Mouse (Mus musculus) E14TG2a.4 (cell line): ENCODE measurements around the gene Abca17.
A peak's percentile ranks its signal among the peaks of the same experiment; 100 is the strongest.

ENCODE experiments used
- H3K27me3 ChIP-seq: 2 replicates; pipeline ENCODE4 v1.6.1; 2014; ENCODE audit warnings: low read length, control low read depth; ENCODE audit not compliant: insufficient read depth
- H3K36me3 ChIP-seq: 2 replicates; pipeline ENCODE4 v1.6.1; 2014; ENCODE audit warnings: low read length, control low read depth; ENCODE audit not compliant: insufficient read depth
- H3K4me1 ChIP-seq: replicated peaks from 2 replicates; pipeline ENCODE4 v1.6.1; 2014; ENCODE audit warnings: low read depth, low read length, control low read depth
- H3K4me3 ChIP-seq: replicated peaks from 2 replicates; pipeline ENCODE4 v1.5.1; 2014; ENCODE audit warnings: mild to moderate bottlenecking, low read length
- H3K9me3 ChIP-seq: 2 replicates; pipeline ENCODE4 v1.6.1; 2014; ENCODE audit warnings: low read length, control low read depth
- CTCF ChIP-seq: conservative IDR thresholded peaks from 2 replicates; pipeline ENCODE4 v1.5.1; 2014; ENCODE audit warnings: low read length
- NANOG ChIP-seq: IDR thresholded peaks from 2 replicates; pipeline ENCODE4 v1.6.1; 2014; ENCODE audit warnings: borderline replicate concordance, low read length, mixed read lengths
- POU5F1 ChIP-seq: IDR thresholded peaks from 2 replicates; pipeline ENCODE4 v1.6.1; 2014; ENCODE audit warnings: low read length, borderline replicate concordance

The Abca17 gene

GRCm38 (mm10) chr17:24355284-24355683, 4.4 kb upstream of the Abca17 start:
- no peak overlapping the region for H3K4me3 ChIP-seq

DNA sequence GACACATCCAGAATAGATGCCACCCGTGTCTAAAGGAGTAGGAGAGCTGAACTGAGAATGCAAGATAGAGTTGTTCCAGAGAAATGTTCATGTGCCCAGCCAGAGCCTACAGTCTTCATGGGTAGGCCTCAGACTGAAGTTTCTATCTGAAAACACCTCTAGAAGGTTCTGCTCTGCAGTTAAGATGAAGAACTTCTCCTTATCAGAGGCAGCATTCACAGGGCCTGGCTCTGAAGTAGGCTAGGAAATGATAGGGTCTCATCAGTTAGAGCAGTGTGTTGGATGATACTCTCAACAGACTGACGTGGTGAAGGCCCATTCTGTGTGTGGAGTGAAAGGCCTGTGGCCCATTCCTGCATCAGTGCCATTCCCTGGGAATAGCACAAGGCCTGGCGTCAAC, 3.1 kb upstream of the Abca17 start:
- peaks cover 40% of the 10 kb centered on the region for H3K27me3 ChIP-seq
- H3K4me3 ChIP-seq = no peak overlapping the region
- H3K36me3 ChIP-seq = no peaks in the 10 kb centered on the region
- peaks cover 12% of the 10 kb centered on the region for H3K9me3 ChIP-seq
- no peak for TF ChIP-seq NANOG
- TF ChIP-seq POU5F1 = no peak
- TF ChIP-seq CTCF = no peak
- peaks cover 17% of the 10 kb centered on the region for H3K4me1 ChIP-seq

More at GRCm38 (mm10) chr17:24355284-24355683, 4.4 kb upstream of the Abca17 start:
- no peak for TF ChIP-seq NANOG
- TF ChIP-seq CTCF = no peak
- no peak for TF ChIP-seq POU5F1
- H3K4me1 ChIP-seq = peaks cover 17% of the 10 kb centered on the region
- no peaks in the 10 kb centered on the region for H3K36me3 ChIP-seq
- peaks cover 40% of the 10 kb centered on the region for H3K27me3 ChIP-seq
- H3K9me3 ChIP-seq = peaks cover 12% of the 10 kb centered on the region

DNA sequence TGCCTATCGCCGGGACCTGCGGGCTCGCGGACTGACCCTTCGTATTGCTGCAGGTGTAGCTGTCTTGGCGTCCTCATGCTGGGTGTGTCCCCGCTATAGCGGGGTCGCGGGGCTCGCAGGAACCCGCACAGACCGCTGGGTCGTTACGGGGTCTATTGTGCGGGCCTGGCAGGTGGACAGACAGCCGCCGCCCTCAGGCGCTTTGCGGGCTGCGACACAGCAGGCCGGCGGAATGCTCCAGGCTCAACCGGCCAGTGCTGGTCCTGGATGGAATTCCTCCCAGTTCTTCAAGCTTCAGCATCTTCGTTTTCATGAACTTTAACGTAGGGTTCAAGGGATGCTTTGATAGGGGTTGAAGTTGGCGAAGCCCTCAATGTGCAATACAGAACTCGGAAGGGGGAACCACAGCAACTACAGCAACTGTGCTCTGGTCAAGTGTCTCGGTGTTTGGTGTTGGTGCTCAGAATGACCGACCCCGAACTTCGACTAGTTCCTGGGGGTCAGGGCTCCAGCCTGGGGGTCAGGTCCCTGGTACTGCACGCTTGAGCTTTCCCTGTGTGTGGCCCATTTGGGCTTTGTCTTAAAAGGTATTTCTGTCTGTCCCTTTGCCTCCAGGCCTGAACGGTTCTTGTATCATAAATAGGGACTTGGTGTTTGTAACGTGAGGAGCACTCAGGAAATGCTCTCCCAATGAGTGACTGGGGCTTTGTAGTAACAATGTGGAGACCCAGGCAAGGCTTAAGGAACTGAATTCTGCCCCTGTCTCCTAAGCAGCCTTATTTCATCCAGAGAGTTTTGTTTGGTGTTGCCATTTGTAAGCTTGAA, 1.7 kb upstream of the Abca17 start:
- Histone ChIP-seq H3K36me3 (no peaks in the 10 kb centered on the region), H3K9me3 (peaks cover 12% of the 10 kb centered on the region), H3K4me3 (peak overlapping the region; percentile 88), H3K4me1 (peaks cover 17% of the 10 kb centered on the region), H3K27me3 (peaks cover 40% of the 10 kb centered on the region)
- TF ChIP-seq CTCF = no peak
- TF ChIP-seq POU5F1 = no peak
- no peak for TF ChIP-seq NANOG

GRCm38 (mm10) chr17:24351760-24352357, 991 bp upstream of the Abca17 start, which contains the start of gene Abca3:
Gene Abca3, plus strand, starts transcription at chr17:24351950.
- Histone ChIP-seq H3K4me1 (peaks cover 17% of the 10 kb centered on the region), H3K27me3 (peaks cover 40% of the 10 kb centered on the region), H3K9me3 (peaks cover 12% of the 10 kb centered on the region), H3K4me3 (peak within 1 kb of the TSS; percentile 88), H3K36me3 (no peaks in the 10 kb centered on the region)
- TF ChIP-seq CTCF (peak; percentile 68), NANOG (no peak)

- no peak overlapping the region for H3K4me3 ChIP-seq
- TF ChIP-seq POU5F1 (no peak), CTCF (no peak)
- H3K27me3 ChIP-seq = peaks cover 36% of the 10 kb centered on the region
- H3K4me1 ChIP-seq = peaks cover 17% of the 10 kb centered on the region
- H3K36me3 ChIP-seq = no peaks in the 10 kb centered on the region
- H3K9me3 ChIP-seq = peaks cover 12% of the 10 kb centered on the region
Observed at GRCm38 (mm10) chr17:24349176-24349575, 1.7 kb downstream of the Abca17 start.

- Histone ChIP-seq H3K4me3 (no peak overlapping the region), H3K9me3 (peaks cover 12% of the 10 kb centered on the region), H3K36me3 (no peaks in the 10 kb centered on the region), H3K27me3 (peaks cover 14% of the 10 kb centered on the region), H3K4me1 (peaks cover 6% of the 10 kb centered on the region; the same call in 1 of the 2 replicates)
- no peak for TF ChIP-seq NANOG
Observed at GRCm38 (mm10) chr17:24346831-24347230, 4.0 kb downstream of the Abca17 start.

DNA sequence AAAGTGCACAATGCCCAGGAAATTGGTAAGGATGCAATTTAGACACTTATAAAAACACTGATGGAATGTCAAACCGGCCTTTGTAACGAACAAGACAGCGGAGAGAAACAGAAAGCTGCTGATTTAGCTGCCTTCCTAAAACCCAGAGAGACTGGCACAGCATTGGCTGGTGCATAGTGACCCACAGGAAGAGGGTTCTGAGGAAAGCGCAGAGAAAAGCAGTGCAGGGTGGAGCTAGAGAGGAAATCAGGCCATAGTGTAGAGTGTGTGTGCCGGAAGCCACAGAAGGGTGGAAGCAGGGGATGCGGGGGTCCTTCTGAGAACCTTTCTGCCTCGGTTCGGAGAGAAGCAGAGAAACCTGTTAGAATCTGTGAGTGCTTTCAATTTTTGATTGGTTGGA, 6.2 kb downstream of the Abca17 start:
- no peaks in the 10 kb centered on the region for H3K9me3 ChIP-seq

GRCm38 (mm10) chr17:24327656-24328055, 23.2 kb downstream of the Abca17 start:
- Histone ChIP-seq H3K27me3 (no peaks in the 10 kb centered on the region), H3K9me3 (no peaks in the 10 kb centered on the region), H3K4me1 (no peaks in the 10 kb centered on the region), H3K4me3 (no peak overlapping the region), H3K36me3 (no peaks in the 10 kb centered on the region)
- TF ChIP-seq POU5F1 = no peak
- no peak for TF ChIP-seq NANOG
- TF ChIP-seq CTCF = no peak

More for the DNA sequence above, 6.2 kb downstream of the Abca17 start:
- H3K4me1 ChIP-seq = no peaks in the 10 kb centered on the region
- no peak overlapping the region for H3K4me3 ChIP-seq
- TF ChIP-seq CTCF = no peak
- no peak for TF ChIP-seq POU5F1
- H3K36me3 ChIP-seq = no peaks in the 10 kb centered on the region
- H3K27me3 ChIP-seq = no peaks in the 10 kb centered on the region

- Histone ChIP-seq H3K27me3 (no peaks in the 10 kb centered on the region), H3K4me3 (no peak overlapping the region), H3K9me3 (no peaks in the 10 kb centered on the region), H3K4me1 (no peaks in the 10 kb centered on the region), H3K36me3 (no peaks in the 10 kb centered on the region)
- TF ChIP-seq NANOG (no peak), CTCF (no peak), POU5F1 (no peak)
Observed at GRCm38 (mm10) chr17:24325051-24325450, 25.8 kb downstream of the Abca17 start.
